Mouse (Mus musculus) left cerebral cortex, adult 11 months (tissue): ENCODE data around the gene D5Ertd579e.

Experiments
- DNase-seq: peaks from one replicate; pipeline ENCODE4 v3.0.0; 2022; ENCODE audit warnings: low spot score

Gene D5Ertd579e

DNA sequence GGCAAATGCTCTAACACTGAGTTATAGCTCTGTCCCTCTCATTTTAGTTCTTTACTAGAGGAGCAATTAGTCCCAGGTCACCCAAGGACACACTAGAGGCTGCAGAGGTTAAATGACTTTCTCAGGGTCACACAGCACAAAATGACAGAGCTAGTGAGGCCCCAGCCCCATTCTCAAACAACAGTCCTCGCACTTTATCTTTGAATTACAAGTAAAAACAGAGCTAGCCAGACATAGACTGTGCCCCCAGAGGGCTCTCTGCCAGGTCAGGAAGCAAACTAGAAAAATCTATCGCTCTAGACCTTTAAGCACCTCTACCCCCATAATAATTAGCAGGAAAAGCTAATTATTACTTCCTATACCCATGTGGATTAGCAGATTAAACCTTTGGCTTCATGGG lies 128.2 kb downstream of the D5Ertd579e start:
- no peak for DNase-seq

DNA sequence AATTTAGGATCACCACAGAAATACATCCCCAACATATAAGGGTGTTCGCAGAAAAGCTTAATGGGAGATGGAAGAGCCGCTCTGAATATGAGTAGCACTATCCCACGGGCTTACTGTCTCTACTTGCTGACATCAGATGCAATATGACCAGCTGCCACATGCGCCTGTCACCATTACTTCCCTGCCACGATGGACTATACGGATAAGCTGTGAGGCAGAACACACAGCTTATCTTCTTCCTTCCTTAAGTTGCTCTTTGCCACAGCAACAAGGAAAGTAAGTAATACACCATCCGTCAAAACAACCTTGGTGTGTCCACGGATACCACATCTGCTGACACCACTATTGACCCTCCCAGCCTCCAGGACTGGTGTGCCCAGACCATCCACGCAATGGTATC lies 131.3 kb downstream of the D5Ertd579e start:
- no peak for DNase-seq

DNA sequence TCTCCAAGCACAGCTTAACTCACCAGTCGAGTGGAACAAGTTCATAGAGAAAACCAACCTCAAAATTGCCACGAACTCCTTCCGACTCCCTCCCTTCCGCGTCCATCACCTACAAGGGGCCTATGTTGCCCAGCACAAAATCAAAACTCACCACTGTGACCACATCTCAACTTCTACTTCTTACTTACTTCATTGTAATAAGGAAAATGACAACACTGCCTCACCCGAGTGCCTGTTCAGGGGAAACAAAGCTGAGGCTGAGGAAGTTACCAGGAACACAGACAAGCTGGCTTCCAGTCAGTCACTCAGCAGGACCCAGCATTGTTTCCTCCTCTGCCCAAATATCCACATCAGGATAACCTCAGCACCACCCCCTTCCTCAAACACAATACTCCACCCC lies 132.1 kb downstream of the D5Ertd579e start:
- DNase-seq, result no peak

DNA sequence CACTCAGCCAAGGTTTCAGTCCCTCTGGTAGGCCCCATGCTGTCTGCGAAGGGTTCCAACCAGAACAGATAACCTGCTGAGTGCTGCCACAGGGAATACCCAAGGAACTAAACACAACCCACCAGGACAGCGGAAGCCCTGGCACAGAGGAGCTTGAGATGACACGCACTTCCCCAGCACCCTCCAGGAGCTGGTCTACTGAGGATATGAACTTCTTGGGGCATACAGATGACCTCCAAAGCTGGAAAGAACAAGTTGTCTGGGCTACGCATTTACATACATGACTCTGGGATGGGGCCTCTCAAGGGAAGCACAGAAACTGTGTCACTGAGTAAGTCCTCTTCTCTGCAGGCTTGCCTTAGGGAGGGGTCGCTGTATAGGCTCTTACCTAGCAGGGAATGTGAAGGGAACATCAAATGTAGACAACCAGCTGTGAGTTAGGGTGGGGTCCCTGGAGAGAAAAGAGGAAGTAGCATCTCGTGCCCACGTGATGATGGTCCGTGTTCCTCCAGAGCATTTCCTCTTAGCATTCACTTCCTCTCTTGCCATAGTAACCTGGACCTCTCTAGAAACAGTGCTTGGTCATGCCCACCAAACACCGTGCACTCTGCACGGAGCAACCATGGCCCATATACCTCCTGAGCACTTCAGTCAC lies 132.9 kb downstream of the D5Ertd579e start:
- DNase-seq, result no peak

GRCm38 (mm10) chr5:36561509-36561908 lies 134.3 kb downstream of the D5Ertd579e start:
- DNase-seq, result no peak

DNA sequence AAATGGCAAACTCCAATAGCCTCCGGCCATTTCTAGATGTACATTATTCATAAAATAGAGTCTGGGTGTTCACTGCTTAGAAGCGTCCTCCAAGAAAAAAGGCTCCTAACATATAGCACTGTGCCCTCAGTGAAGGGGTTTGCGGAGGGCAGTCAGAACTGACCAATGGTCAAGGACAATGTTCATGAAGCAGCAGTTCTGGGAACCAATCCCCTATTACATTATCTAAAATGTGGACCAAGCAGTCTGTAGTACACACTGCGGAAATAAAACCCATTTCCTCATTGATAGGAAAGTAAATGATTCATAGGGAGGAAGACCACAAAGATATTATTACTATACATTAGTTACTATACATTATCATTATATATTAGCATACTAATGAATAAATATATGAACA lies 135.3 kb downstream of the D5Ertd579e start:
- no peak for DNase-seq

DNA sequence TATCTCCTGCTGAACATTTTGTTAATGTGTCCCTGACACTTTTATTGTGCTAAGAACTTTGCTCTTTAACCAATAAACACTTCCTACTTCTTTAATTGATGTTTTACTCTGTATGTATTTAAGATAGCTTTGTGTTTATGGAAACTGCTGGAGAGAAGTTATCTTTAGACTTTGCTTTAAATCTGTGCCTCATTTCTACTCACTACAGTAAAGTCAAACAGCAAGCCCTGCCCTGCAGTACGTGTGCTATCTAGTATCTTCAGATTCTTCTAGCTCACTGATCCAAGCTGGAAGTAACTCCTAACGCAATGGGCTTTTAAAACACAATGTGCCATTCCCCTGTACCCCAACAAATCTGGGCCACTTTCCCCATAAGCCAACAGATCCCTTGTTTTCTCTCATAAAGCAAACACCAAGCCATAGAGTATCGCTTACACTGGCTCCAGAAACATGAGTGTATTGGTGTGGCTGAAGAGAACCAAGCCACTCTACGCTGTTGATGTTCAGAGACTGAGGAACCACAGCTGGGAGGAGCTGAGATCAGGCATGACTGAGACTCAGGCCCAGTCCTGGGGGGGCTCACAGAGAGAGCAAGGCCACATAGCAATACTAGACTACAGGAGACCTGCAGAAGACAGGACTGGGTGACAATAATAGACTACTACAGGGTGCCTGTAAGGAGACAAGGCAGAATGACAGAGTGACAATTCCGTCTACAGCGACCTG lies 136.2 kb downstream of the D5Ertd579e start:
- no peak for DNase-seq

- no peak for DNase-seq
Observed at GRCm38 (mm10) chr5:36559106-36559505, 136.7 kb downstream of the D5Ertd579e start.

DNA sequence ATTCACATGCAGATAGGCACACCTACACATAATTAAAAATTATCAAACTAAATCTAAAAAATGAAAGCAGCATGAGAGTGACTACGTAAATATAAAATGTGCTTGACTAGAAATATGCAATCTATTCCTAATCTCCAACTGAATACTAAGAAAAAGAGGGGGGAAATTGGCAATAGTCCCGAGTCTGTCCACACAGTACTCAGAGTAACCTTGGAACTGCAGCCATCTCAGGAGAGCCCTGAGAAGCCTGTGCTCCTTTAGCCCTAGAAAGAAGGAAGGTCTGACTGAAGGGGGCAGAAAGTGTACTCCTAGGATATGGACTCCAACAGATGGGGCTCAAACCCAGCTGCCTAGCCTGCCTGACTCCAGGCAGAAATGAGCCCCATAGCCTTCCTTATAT lies 137.3 kb downstream of the D5Ertd579e start:
- no peak for DNase-seq

- no peak for DNase-seq
Observed at GRCm38 (mm10) chr5:36557584-36558308, 138.1 kb downstream of the D5Ertd579e start.

DNA sequence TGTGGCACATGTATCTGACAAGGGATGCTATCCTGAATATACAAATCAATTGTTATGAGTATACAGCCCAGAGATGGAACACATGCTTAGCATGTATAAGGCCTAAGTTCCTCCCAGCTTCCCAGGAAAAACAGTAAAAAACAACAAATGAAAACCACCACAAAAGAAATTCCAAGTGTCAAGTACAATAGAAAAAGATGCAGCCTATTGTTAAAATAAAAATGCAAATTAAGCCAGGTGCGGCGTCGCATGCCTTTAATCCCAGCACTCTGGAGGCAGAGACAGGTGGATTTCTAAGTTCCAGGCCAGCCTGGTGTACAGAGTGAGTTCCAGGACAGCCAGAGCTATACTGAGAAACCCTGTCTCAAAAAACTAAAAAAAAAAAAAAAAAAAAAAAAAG lies 138.9 kb downstream of the D5Ertd579e start:
- no peak for DNase-seq

GRCm38 (mm10) chr5:36556289-36556688 lies 139.5 kb downstream of the D5Ertd579e start:
- no peak for DNase-seq

GRCm38 (mm10) chr5:36554496-36554895 lies 141.3 kb downstream of the D5Ertd579e start:
- DNase-seq, result no peak

GRCm38 (mm10) chr5:36553886-36554285 lies 141.9 kb downstream of the D5Ertd579e start:
- no peak for DNase-seq

GRCm38 (mm10) chr5:36553056-36553606 lies 142.7 kb downstream of the D5Ertd579e start:
- DNase-seq, result no peak

- DNase-seq, result no peak
Observed at GRCm38 (mm10) chr5:36552391-36552790, 143.4 kb downstream of the D5Ertd579e start.
